Comparison of ENCODE assay signal across 27 mouse cellular contexts in the genomic region with DNA sequence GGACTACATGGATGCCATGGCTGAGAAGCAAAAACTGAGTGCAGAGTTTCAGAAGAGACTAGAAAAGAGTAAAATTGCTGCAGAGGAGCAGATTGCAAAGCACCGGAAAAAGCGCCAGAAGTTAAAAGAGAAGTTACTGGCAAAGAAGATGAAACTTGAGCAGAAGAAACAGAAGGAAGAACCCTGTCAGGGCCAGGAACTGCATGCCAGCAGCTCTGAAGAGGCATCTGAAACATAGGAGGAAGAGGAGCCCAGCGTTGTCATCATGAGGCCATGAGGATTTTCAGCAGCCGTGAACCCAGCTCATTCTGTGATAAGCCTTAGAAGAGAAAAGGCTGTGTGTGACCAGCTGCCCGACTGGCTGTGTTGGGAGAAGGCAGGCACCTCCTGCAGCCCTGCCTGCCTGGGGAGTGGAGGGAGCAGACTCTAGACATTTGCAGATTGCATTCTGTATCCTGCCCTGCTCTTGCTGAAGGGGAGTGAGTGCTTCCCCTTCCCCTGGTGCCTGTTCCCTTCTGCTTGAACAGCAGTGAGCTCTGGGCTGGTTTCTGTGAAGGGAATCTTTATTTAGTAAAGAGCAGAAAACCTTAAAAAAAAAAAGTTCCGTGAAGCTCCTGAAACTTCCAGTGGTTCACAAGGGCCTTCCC. TPM values are rescaled to one million over a fixed set of nuclear protein-coding genes. Genes with fewer than 3 reads are reported as not detected.
DNase-seq lines count a peak whose midpoint lies in the region; ATAC-seq and TF ChIP-seq lines count a peak whose summit lies in the region.
"Had no signal": no experiment of that assay in that cellular context is flagged by ENCODE, and none has a peak within 500 bp of the region (broad histone marks: within the 10 kb centered on the region; RNA-seq: fewer than 3 reads in every experiment).

No protein-coding gene starts in this region.

- H3K9ac ChIP-seq in forebrain, postnatal 0 days, result no peak overlapping the region
- no peak overlapping the region for H3K9ac ChIP-seq in midbrain, postnatal 0 days (replicated peaks; ENCODE audit: low read length, poor library complexity, severe bottlenecking)
- H3K9ac ChIP-seq: heart, embryonic 13.5 days; hindbrain, embryonic 13.5 days had no signal

- no peak overlapping the region for H3K27ac ChIP-seq in forebrain, postnatal 0 days (ENCODE audit: low read depth, low read length)
- H3K27ac ChIP-seq in forebrain, embryonic 10.5 days, result no peak overlapping the region
- no peak overlapping the region for H3K27ac ChIP-seq in midbrain, postnatal 0 days (ENCODE audit: low read depth, low read length)
- H3K27ac ChIP-seq: embryonic facial prominence, embryonic 10.5 days; heart, embryonic 13.5 days; hindbrain, embryonic 13.5 days had no signal

- peak; percentile 1 for DNase-seq in forebrain, postnatal 0 days
- no peak for DNase-seq in forebrain, embryonic 10.5 days (ENCODE audit: extremely low spot score, low spot score)
- DNase-seq in layer of hippocampus, adult 9-11 months, result peak; percentile 2
- no peak for DNase-seq in layer of hippocampus, postnatal 10 days (ENCODE audit: low spot score in 2 of 2)
- DNase-seq in right cerebral cortex, postnatal 4 days, result peak; percentile 2
- DNase-seq in right cerebral cortex, adult 18-20 months, result no peak
- DNase-seq in telencephalon, adult 2 months (ENCODE audit: low read depth, low spot score), result peak; percentile 6
- no peak for DNase-seq in midbrain, postnatal 0 days (ENCODE audit: low spot score)
- DNase-seq: adrenal gland, adult 8-10 months; B cell, adult 2 months; cerebellum, adult 11-12 months; cerebellum, adult 9-10 months; cerebellum, postnatal 25 days; gastrocnemius, postnatal 14 days; heart, postnatal 36 days had no signal

- no peaks in the 10 kb centered on the region for H3K36me3 ChIP-seq in forebrain, postnatal 0 days (ENCODE audit: insufficient read depth)
- H3K36me3 ChIP-seq in forebrain, embryonic 10.5 days (replicated peaks), result no peaks in the 10 kb centered on the region
- H3K36me3 ChIP-seq in midbrain, postnatal 0 days (ENCODE audit: insufficient read depth, low read length), result no peaks in the 10 kb centered on the region
- H3K36me3 ChIP-seq: embryonic facial prominence, embryonic 10.5 days; G1E; heart, embryonic 13.5 days; hindbrain, embryonic 13.5 days had no signal

- ATAC-seq in forebrain, postnatal 0 days, result peak; percentile 58; the same call in 1 of the 2 replicates
- ATAC-seq in midbrain, postnatal 0 days (ENCODE audit: low FRiP score), result no peak
- ATAC-seq: CD4-positive, CD25-positive, alpha-beta regulatory T cell, adult 4 months; forebrain, embryonic 14.5 days had no signal

- H3K27me3 ChIP-seq in forebrain, postnatal 0 days (ENCODE audit: insufficient read depth, low read length), result no peaks in the 10 kb centered on the region
- no peaks in the 10 kb centered on the region for H3K27me3 ChIP-seq in forebrain, embryonic 10.5 days (ENCODE audit: poor library complexity, severe bottlenecking)
- H3K27me3 ChIP-seq in midbrain, postnatal 0 days (ENCODE audit: insufficient read depth, low read length), result no peaks in the 10 kb centered on the region
- H3K27me3 ChIP-seq: heart, embryonic 13.5 days; hindbrain, embryonic 13.5 days had no signal

- H3K9me3 ChIP-seq in forebrain, postnatal 0 days (ENCODE audit: low read length), result no peaks in the 10 kb centered on the region
- H3K9me3 ChIP-seq in forebrain, embryonic 10.5 days, result no peaks in the 10 kb centered on the region
- no peaks in the 10 kb centered on the region for H3K9me3 ChIP-seq in midbrain, postnatal 0 days (ENCODE audit: low read length)
- H3K9me3 ChIP-seq: embryonic facial prominence, embryonic 10.5 days; G1E; heart, embryonic 13.5 days; hindbrain, embryonic 13.5 days had no signal

- H3K4me3 ChIP-seq in forebrain, postnatal 0 days (ENCODE audit: low read depth, low read length), result no peak overlapping the region
- H3K4me3 ChIP-seq in forebrain, embryonic 10.5 days, result no peak overlapping the region
- no peak overlapping the region for H3K4me3 ChIP-seq in midbrain, postnatal 0 days (ENCODE audit: low read depth, low read length)
- H3K4me3 ChIP-seq: embryonic facial prominence, embryonic 10.5 days; heart, embryonic 13.5 days; hindbrain, embryonic 13.5 days had no signal

- WGBS in forebrain, postnatal 0 days, result 73% methylated on average over 6 of the region's 6 CpGs
- 79% methylated on average over 6 of the region's 6 CpGs for WGBS in forebrain, embryonic 10.5 days
- WGBS in midbrain, postnatal 0 days, result 78% methylated on average over 6 of the region's 6 CpGs

- TF ChIP-seq CTCF in forebrain, postnatal 0 days (IDR thresholded peaks at IDR 0.05; ENCODE audit: low read depth), result no peak
- no peak for TF ChIP-seq CTCF in midbrain, postnatal 0 days (IDR thresholded peaks at IDR 0.05)

- no peaks in the 10 kb centered on the region for H3K4me1 ChIP-seq in forebrain, postnatal 0 days (ENCODE audit: insufficient read depth)
- H3K4me1 ChIP-seq in forebrain, embryonic 10.5 days, result no peaks in the 10 kb centered on the region
- no peaks in the 10 kb centered on the region for H3K4me1 ChIP-seq in midbrain, postnatal 0 days (ENCODE audit: insufficient read depth, low read length)
- H3K4me1 ChIP-seq: embryonic facial prominence, embryonic 10.5 days; heart, embryonic 13.5 days; hindbrain, embryonic 13.5 days had no signal

- no peak overlapping the region for H3K4me2 ChIP-seq in forebrain, postnatal 0 days (ENCODE audit: low read depth)
- no peak overlapping the region for H3K4me2 ChIP-seq in midbrain, postnatal 0 days (ENCODE audit: low read depth, low read length, poor library complexity, severe bottlenecking)
- H3K4me2 ChIP-seq: heart, embryonic 13.5 days; hindbrain, embryonic 13.5 days had no signal

RNA-seq across cellular contexts. Expression of a gene that starts 14.8 kb away (rescaled TPM):
- total RNA-seq in forebrain, postnatal 0 days (2014; rRNA removed), result not detected in 2 replicates
- not detected in 2 replicates for polyA plus RNA-seq in forebrain, postnatal 0 days (2015; fragmentation: Nextera tagmentation; extraction: Ambion mirVana)
- not detected in 2 replicates for polyA plus RNA-seq in forebrain, embryonic 10.5 days (2016; fragmentation: Nextera tagmentation; extraction: Ambion mirVana)
- not detected for total RNA-seq in layer of hippocampus, postnatal 10 days (2021)
- total RNA-seq in midbrain, postnatal 0 days (2014; rRNA removed), result not detected in 2 replicates
- not detected in 2 replicates for polyA plus RNA-seq in midbrain, postnatal 0 days (2015; fragmentation: Nextera tagmentation; extraction: Ambion mirVana)
- total RNA-seq: G1E; gastrocnemius, postnatal 14 days; heart, postnatal 36 days had no signal
- polyA plus RNA-seq: CD4-positive, CD25-positive, alpha-beta regulatory T cell, adult 4 months; embryonic facial prominence, embryonic 10.5 days; embryonic facial prominence, embryonic 14.5 days; forebrain, embryonic 14.5 days; frontal cortex, adult 2 months; G1E; gonadal fat pad, adult 2 months; heart, embryonic 13.5 days; hindbrain, embryonic 13.5 days had no signal

RNA-seq across cellular contexts. Expression of a gene that starts 28.7 kb away (rescaled TPM):
- not detected in 2 replicates for total RNA-seq in forebrain, postnatal 0 days (2014; rRNA removed)
- not detected in 2 replicates for polyA plus RNA-seq in forebrain, postnatal 0 days (2015; fragmentation: Nextera tagmentation; extraction: Ambion mirVana)
- not detected in 2 replicates for polyA plus RNA-seq in forebrain, embryonic 10.5 days (2016; fragmentation: Nextera tagmentation; extraction: Ambion mirVana)
- not detected for total RNA-seq in layer of hippocampus, postnatal 10 days (2021)
- not detected in 2 replicates for total RNA-seq in midbrain, postnatal 0 days (2014; rRNA removed)
- not detected in 2 replicates for polyA plus RNA-seq in midbrain, postnatal 0 days (2015; fragmentation: Nextera tagmentation; extraction: Ambion mirVana)
- total RNA-seq: adrenal gland, adult 8-10 months; adrenal gland, postnatal 4 days; G1E; gastrocnemius, adult 18-20 months; gastrocnemius, postnatal 14 days; heart, postnatal 36 days had no signal
- polyA plus RNA-seq: CD4-positive, CD25-positive, alpha-beta regulatory T cell, adult 4 months; embryonic facial prominence, embryonic 10.5 days; embryonic facial prominence, embryonic 14.5 days; forebrain, embryonic 14.5 days; frontal cortex, adult 2 months; G1E; heart, embryonic 13.5 days; heart, postnatal 0 days; hindbrain, embryonic 13.5 days had no signal

RNA-seq across cellular contexts. Expression of a gene that starts 36.9 kb away (rescaled TPM):
- not detected in 2 replicates for total RNA-seq in forebrain, postnatal 0 days (2014; rRNA removed)
- polyA plus RNA-seq in forebrain, postnatal 0 days (2015; fragmentation: Nextera tagmentation; extraction: Ambion mirVana), result not detected in 2 replicates
- polyA plus RNA-seq in forebrain, embryonic 10.5 days (2016; fragmentation: Nextera tagmentation; extraction: Ambion mirVana), result not detected in 2 replicates
- not detected for total RNA-seq in layer of hippocampus, postnatal 10 days (2021)
- total RNA-seq in midbrain, postnatal 0 days (2014; rRNA removed), result not detected in 2 replicates
- not detected in 2 replicates for polyA plus RNA-seq in midbrain, postnatal 0 days (2015; fragmentation: Nextera tagmentation; extraction: Ambion mirVana)
- total RNA-seq: gastrocnemius, postnatal 14 days had no signal
- polyA plus RNA-seq: CD4-positive, CD25-positive, alpha-beta regulatory T cell, adult 4 months; embryonic facial prominence, embryonic 10.5 days; embryonic facial prominence, embryonic 14.5 days; forebrain, embryonic 14.5 days; frontal cortex, adult 2 months; G1E; heart, embryonic 13.5 days; heart, postnatal 0 days; hindbrain, embryonic 13.5 days had no signal

Comparison
In these comparisons a context has a peak if more than half of its experiments do, and no peak if none do; other contexts are left out.
1. DNase-seq: peak in forebrain, postnatal 0 days (single experiment), layer of hippocampus, adult 9-11 months (single experiment), right cerebral cortex, postnatal 4 days (single experiment) and telencephalon, adult 2 months (single experiment); none in forebrain, embryonic 10.5 days (single experiment), layer of hippocampus, postnatal 10 days (0 of 2), right cerebral cortex, adult 18-20 months (single experiment) and midbrain, postnatal 0 days (single experiment).